Comparison of ENCODE assay signal across 9 mouse cellular contexts in the genomic region with DNA sequence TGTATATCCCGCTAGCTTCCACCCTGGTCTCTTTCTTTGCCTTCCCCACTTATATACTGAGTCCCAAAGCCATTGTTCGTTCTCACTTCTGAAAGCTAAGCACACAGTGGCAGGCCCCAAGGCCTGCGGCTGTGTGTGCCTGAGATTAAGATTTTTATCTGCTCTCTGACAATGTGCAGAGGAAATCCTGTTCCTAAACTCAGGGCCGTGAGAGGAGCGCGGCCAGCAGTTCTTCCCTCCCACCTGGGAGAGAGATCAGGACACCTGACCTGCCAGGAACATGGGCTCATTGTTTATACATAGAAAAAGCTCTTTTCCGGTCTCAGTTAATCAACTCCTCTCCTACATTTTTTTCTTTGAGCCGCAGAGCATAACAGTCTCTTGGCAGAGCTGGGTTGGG. TPM values are rescaled to one million over a fixed set of nuclear protein-coding genes. Genes with fewer than 3 reads are reported as not detected.
DNase-seq lines count a peak whose midpoint lies in the region; ATAC-seq lines count a peak whose summit lies in the region.
"Had no signal": no experiment of that assay in that cellular context is flagged by ENCODE, and none has a peak within 500 bp of the region (broad histone marks: within the 10 kb centered on the region; RNA-seq: fewer than 3 reads in every experiment).

No protein-coding gene starts in this region.

- H3K4me1 ChIP-seq in embryonic facial prominence, embryonic 15.5 days = peaks cover 40% of the 10 kb centered on the region; the same call in 1 of the 2 replicates
- H3K4me1 ChIP-seq in kidney, embryonic 14.5 days (ENCODE audit: control insufficient read depth, insufficient read depth, low read length) = peaks cover 33% of the 10 kb centered on the region
- no peaks in the 10 kb centered on the region for H3K4me1 ChIP-seq in hindbrain, embryonic 14.5 days (replicated peaks; ENCODE audit: control insufficient read depth, insufficient read depth, low read length)
- H3K4me1 ChIP-seq: midbrain, embryonic 12.5 days had no signal

- no peaks in the 10 kb centered on the region for H3K9me3 ChIP-seq in embryonic facial prominence, embryonic 15.5 days (replicated peaks)
- no peaks in the 10 kb centered on the region for H3K9me3 ChIP-seq in kidney, embryonic 14.5 days (ENCODE audit: control insufficient read depth, low read length)
- no peaks in the 10 kb centered on the region for H3K9me3 ChIP-seq in hindbrain, embryonic 14.5 days (ENCODE audit: control insufficient read depth, low read length)
- H3K9me3 ChIP-seq: midbrain, embryonic 12.5 days had no signal

- no peak overlapping the region for H3K9ac ChIP-seq in embryonic facial prominence, embryonic 15.5 days
- H3K9ac ChIP-seq in kidney, embryonic 14.5 days (ENCODE audit: low read depth, low read length) = no peak overlapping the region
- H3K9ac ChIP-seq in hindbrain, embryonic 14.5 days = no peak overlapping the region
- H3K9ac ChIP-seq: midbrain, embryonic 12.5 days had no signal

- H3K36me3 ChIP-seq in embryonic facial prominence, embryonic 15.5 days = no peaks in the 10 kb centered on the region
- no peaks in the 10 kb centered on the region for H3K36me3 ChIP-seq in kidney, embryonic 14.5 days (ENCODE audit: control insufficient read depth, insufficient read depth, low read length)
- H3K36me3 ChIP-seq in macrophage (ENCODE audit: inconsistent target) = no peaks in the 10 kb centered on the region
- no peaks in the 10 kb centered on the region for H3K36me3 ChIP-seq in hindbrain, embryonic 14.5 days (replicated peaks; ENCODE audit: control insufficient read depth, insufficient read depth)
- H3K36me3 ChIP-seq: midbrain, embryonic 12.5 days had no signal

- H3K4me3 ChIP-seq in embryonic facial prominence, embryonic 15.5 days (replicated peaks) = no peak overlapping the region
- H3K4me3 ChIP-seq in kidney, embryonic 14.5 days (ENCODE audit: low read length) = no peak overlapping the region
- H3K4me3 ChIP-seq in macrophage (ENCODE audit: inconsistent target) = no peak overlapping the region
- H3K4me3 ChIP-seq in hindbrain, embryonic 14.5 days (replicated peaks; ENCODE audit: low read length) = no peak overlapping the region
- H3K4me3 ChIP-seq: midbrain, embryonic 12.5 days had no signal

- 33% methylated on average over 8 of the region's 8 CpGs for WGBS in embryonic facial prominence, embryonic 15.5 days
- WGBS in kidney, embryonic 14.5 days = 27% methylated on average over 8 of the region's 8 CpGs
- 33% methylated on average over 8 of the region's 8 CpGs for WGBS in macrophage (ENCODE audit: missing documents)
- 68% methylated on average over 8 of the region's 8 CpGs for WGBS in hindbrain, embryonic 14.5 days

- no peak overlapping the region for H3K27ac ChIP-seq in embryonic facial prominence, embryonic 15.5 days (replicated peaks)
- peak overlapping the region; percentile 74 for H3K27ac ChIP-seq in kidney, embryonic 14.5 days (ENCODE audit: low read depth, low read length)
- H3K27ac ChIP-seq in macrophage = peak overlapping the region; percentile 99
- H3K27ac ChIP-seq in hindbrain, embryonic 14.5 days = no peak overlapping the region
- H3K27ac ChIP-seq: midbrain, embryonic 12.5 days had no signal

- ATAC-seq in embryonic facial prominence, embryonic 15.5 days (ENCODE audit: insufficient number of reproducible peaks, low FRiP score, low TSS enrichment, low read depth) = 0 out of 2 replicates have a peak, but pooled peaks have one; percentile 22
- peak; percentile 57 for ATAC-seq in kidney, embryonic 14.5 days (ENCODE audit: low FRiP score, low TSS enrichment)
- no peak for ATAC-seq in hindbrain, embryonic 14.5 days (ENCODE audit: low FRiP score)

- DNase-seq in adrenal gland, postnatal 36 days = peak; percentile 36 to 50
- DNase-seq in hindbrain, embryonic 14.5 days (ENCODE audit: low spot score) = no peak
- no peak for DNase-seq in embryo, embryonic 10 days (ENCODE audit: low spot score)
- no peak for DNase-seq in Muller cell, postnatal 12 days (ENCODE audit: inconsistent ontology term)
- DNase-seq in right cerebral cortex, adult 18-20 months = no peak

- H3K79me2 ChIP-seq in macrophage (ENCODE audit: inconsistent target) = peaks cover 84% of the 10 kb centered on the region

- H3K27me3 ChIP-seq in embryonic facial prominence, embryonic 15.5 days = no peaks in the 10 kb centered on the region; the same call in 1 of the 2 replicates
- no peaks in the 10 kb centered on the region for H3K27me3 ChIP-seq in kidney, embryonic 14.5 days (ENCODE audit: control insufficient read depth, insufficient read depth, low read length)
- H3K27me3 ChIP-seq in hindbrain, embryonic 14.5 days (ENCODE audit: control insufficient read depth, insufficient read depth, low read length) = no peaks in the 10 kb centered on the region
- H3K27me3 ChIP-seq: midbrain, embryonic 12.5 days had no signal

- no peak overlapping the region for H3K4me2 ChIP-seq in embryonic facial prominence, embryonic 15.5 days (replicated peaks)
- no peak overlapping the region for H3K4me2 ChIP-seq in kidney, embryonic 14.5 days (replicated peaks; ENCODE audit: low read depth, low read length)
- H3K4me2 ChIP-seq in hindbrain, embryonic 14.5 days (replicated peaks) = no peak overlapping the region
- H3K4me2 ChIP-seq: midbrain, embryonic 12.5 days had no signal

RNA-seq across cellular contexts. Expression of a gene that starts 36.5 kb away (rescaled TPM):
- total RNA-seq in adrenal gland, postnatal 36 days (2021) = 10 to 100 TPM; 15.4 to 15.5 TPM
- 18.2 and 18.7 TPM in 2 replicates for polyA plus RNA-seq in embryonic facial prominence, embryonic 15.5 days (2015; fragmentation: Nextera tagmentation; extraction: Ambion mirVana)
- 24.0 and 27.3 TPM in 2 replicates for polyA plus RNA-seq in kidney, embryonic 14.5 days (2014; fragmentation: Nextera tagmentation; extraction: Ambion mirVana)
- total RNA-seq in macrophage (2018; cell fraction: chromatin; rRNA removed) = 100 to 1,000 TPM in 9 of 26 experiments, 10 to 100 TPM in 17; 21.1 to 160 (median 95.3) TPM
- 100 to 1,000 TPM in 2 of 26 experiments, 10 to 100 TPM in 24; 44.1 to 110 (median 89.3) TPM for total RNA-seq in macrophage (2018; cell fraction: cytosol; rRNA removed)
- total RNA-seq in macrophage (2018; cell fraction: nucleus; rRNA removed) = 100 to 1,000 TPM in 6 of 26 experiments, 10 to 100 TPM in 20; 26.3 to 141 (median 83.7) TPM
- polyA plus RNA-seq in macrophage (2018) = 47.2 to 90.9 TPM (median 59.7 TPM) in 3 replicates
- 7.9 and 9.1 TPM in 2 replicates for polyA plus RNA-seq in hindbrain, embryonic 14.5 days (2014; fragmentation: Nextera tagmentation; extraction: Ambion mirVana)

Comparison
In these comparisons a context has a peak if more than half of its experiments do, and no peak if none do; other contexts are left out.
1. DNase-seq: peak in adrenal gland, postnatal 36 days (2 of 2); none in hindbrain, embryonic 14.5 days (single experiment), embryo, embryonic 10 days (single experiment), Muller cell, postnatal 12 days (single experiment) and right cerebral cortex, adult 18-20 months (single experiment).
2. H3K27ac ChIP-seq: peak in kidney, embryonic 14.5 days (single experiment) and macrophage (single experiment); none in embryonic facial prominence, embryonic 15.5 days (single experiment) and hindbrain, embryonic 14.5 days (single experiment).